Mouse (Mus musculus): ENCODE measurements around the gene Gm17402. TPM values are rescaled to one million over a fixed set of nuclear protein-coding genes. Genes with fewer than 3 reads are reported as not detected.

Gene Gm17402
- polyA plus RNA-seq, 1 experiment, result not detected

DNA sequence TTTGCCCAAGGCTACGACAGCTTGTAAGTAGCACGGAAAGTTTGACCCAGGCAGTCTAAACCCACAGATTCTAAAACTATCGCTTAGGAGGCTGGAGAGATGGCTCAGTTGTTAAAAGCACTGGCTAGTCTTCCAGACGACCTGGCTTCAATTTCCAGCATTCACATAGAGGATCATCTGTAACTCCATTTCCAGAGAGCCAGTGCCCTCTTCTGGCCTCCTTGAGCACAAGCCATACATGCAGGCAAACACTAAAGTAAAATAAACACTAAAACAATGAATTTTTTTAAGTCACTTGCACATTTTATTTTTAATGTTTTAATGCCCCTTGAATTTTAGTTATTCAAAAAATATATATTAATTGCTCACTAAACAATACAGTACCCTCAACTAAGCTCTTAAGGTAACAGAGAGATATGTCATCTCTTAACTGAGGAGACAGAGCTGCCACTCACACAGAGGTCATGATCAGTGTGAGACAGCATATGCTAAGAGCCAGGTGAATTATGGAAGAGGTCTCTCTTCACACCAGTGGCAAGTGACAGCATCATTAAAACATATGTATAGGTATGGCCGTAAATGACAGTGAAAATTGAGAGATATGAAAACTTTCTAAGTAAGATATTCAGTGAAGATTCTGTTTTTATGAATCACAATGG lies 31.8 kb downstream of the Gm17402 start:
- TF ChIP-seq GATA1 (IDR thresholded peaks at IDR 0.05; ENCODE audit: low read length), result no peak

DNA sequence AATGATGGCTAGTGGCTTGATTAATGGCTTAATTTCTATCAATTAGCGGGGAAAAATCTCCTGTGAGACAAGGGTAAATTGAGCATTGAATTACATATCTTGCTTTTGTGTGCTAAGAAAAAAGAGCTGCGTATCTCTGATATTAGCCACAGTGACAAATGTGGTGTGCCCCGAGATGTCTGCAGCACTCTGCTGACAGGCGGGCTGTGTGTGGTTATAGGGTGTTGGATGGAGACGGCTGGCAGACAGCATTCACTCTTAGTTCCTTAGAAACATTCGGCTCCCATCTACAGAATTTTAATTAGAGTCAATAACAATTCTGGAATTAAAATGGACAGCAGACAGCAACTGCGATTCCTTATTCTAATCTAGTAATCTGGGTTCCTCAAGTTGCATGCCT lies 34.0 kb downstream of the Gm17402 start:
- TF ChIP-seq GATA1 (IDR thresholded peaks at IDR 0.05; ENCODE audit: low read length), result no peak

DNA sequence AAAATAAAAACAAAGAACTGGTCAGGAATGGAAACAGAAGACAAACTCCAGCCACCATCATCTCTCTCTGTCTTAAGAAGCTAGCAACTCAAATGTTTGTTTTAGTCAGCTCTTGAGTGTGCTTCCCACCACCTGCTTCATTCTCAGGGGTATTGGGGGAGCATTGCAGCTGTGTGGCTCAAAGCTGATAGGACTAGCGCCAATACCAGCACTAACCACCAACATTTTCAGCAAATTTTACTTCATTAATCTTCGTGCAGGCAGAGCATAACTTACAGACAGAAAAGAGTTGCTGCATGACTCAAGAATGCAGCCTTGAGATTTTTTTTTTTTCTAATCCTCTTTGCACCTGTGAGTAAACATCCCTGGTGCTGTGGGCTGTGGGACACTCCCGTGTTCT lies 35.4 kb downstream of the Gm17402 start:
- no peak for TF ChIP-seq GATA1 (IDR thresholded peaks at IDR 0.05; ENCODE audit: low read length)

DNA sequence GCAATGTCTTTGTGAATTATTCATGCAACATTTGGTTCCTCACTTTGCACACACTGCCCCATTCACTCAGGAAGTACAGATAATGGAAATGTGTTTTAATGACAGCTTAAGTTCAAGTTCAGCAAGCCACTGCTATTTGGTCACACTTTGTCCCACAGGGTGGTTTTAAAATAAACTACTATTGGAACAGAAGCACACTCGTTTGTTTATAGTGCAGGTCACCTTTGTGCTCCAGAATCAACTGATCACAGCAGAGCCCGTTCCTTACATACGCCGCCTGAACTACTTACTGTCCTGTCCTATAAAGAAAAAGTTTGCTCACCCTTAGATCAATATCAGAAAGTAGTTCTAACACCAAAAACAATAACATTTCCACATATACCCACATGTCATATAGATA lies 52.5 kb downstream of the Gm17402 start:
- TF ChIP-seq GATA1 (IDR thresholded peaks at IDR 0.05; ENCODE audit: low read length), result no peak

Other genes starting within 250 kb of the Gm17402 start
- gene Mlf1, start 1.1 kb downstream of the Gm17402 start, polyA plus RNA-seq (2012), result not detected in 2 replicates
- 7.7 and 12.5 TPM in 2 replicates for gene Gfm1, start 54.9 kb upstream of the Gm17402 start, polyA plus RNA-seq (2012)
- gene Lxn, start 88.8 kb upstream of the Gm17402 start, polyA plus RNA-seq (2012), result 32.6 TPM in 2 replicates
- not detected in 2 replicates for gene Rarres1, start 140.4 kb upstream of the Gm17402 start, polyA plus RNA-seq (2012)
- 20.6 and 34.0 TPM in 2 replicates for gene Mfsd1, start 207.6 kb upstream of the Gm17402 start, polyA plus RNA-seq (2012)